Mouse (Mus musculus) kidney, embryonic 14.5 days (tissue): ENCODE results near the gene Abhd15. TPM values are rescaled to one million over a fixed set of nuclear protein-coding genes. Genes with fewer than 3 reads are reported as not detected.
"Not testable (repeated sequence)": the region's sequence is repeated elsewhere in the genome, so short reads cannot be mapped to it uniquely, and the experiment has no call there.

Experiments used
- ATAC-seq: fragments of 200-750 bp; cut with Nextera tagmentation; 2 replicates; pipeline ENCODE4 v1.8.0; 2017; ENCODE audit warnings: moderate number of reproducible peaks, mild to moderate bottlenecking, moderate TSS enrichment, moderate library complexity; ENCODE audit not compliant: low FRiP score, low TSS enrichment
- H3K27ac ChIP-seq: fragments of 300-500 bp; sonication (generic); 2 replicates; pipeline ENCODE4 v1.5.1; 2014; ENCODE audit warnings: low read depth, mild to moderate bottlenecking, low read length, moderate library complexity, mixed read lengths
- H3K27me3 ChIP-seq: fragments of 300-500 bp; sonication (generic); 2 replicates; pipeline ENCODE4 v1.6.1; 2014; ENCODE audit warnings: mild to moderate bottlenecking, low read length; ENCODE audit not compliant: control insufficient read depth, insufficient read depth
- H3K36me3 ChIP-seq: fragments of 300-500 bp; sonication (generic); 2 replicates; pipeline ENCODE4 v1.6.1; 2014; ENCODE audit warnings: low read length, mixed read lengths; ENCODE audit not compliant: control insufficient read depth, insufficient read depth
- H3K4me1 ChIP-seq: fragments of 300-500 bp; sonication (generic); 2 replicates; pipeline ENCODE4 v1.6.1; 2014; ENCODE audit warnings: low read length, mixed read lengths; ENCODE audit not compliant: control insufficient read depth, insufficient read depth
- H3K4me2 ChIP-seq: fragments of 300-500 bp; sonication (generic); replicated peaks from 2 replicates; pipeline ENCODE4 v1.6.1; 2014; ENCODE audit warnings: low read depth, mild to moderate bottlenecking, low read length
- H3K4me3 ChIP-seq: fragments of 300-500 bp; sonication (generic); 2 replicates; pipeline ENCODE4 v1.5.1; 2014; ENCODE audit warnings: mild to moderate bottlenecking, low read length
- H3K9ac ChIP-seq: fragments of 300-500 bp; sonication (generic); 2 replicates; pipeline ENCODE4 v1.6.1; 2014; ENCODE audit warnings: low read depth, mild to moderate bottlenecking, low read length, moderate library complexity
- H3K9me3 ChIP-seq: fragments of 300-500 bp; sonication (generic); 2 replicates; pipeline ENCODE4 v1.6.1; 2016; ENCODE audit warnings: low read length; ENCODE audit not compliant: control insufficient read depth
- WGBS: fragments of 180-500 bp; shearing (Covaris S2); extraction: QIAGEN DNeasy Blood & Tissue Kit; methylation state at CpG from one replicate; pipeline ENCODE4 v1.1.7; 2014; 5-methylcytosine and 5-hydroxymethylcytosine counted together
- polyA plus RNA-seq: library from polyadenylated mRNA; unstranded; fragments of >200 nt; fragmentation: Nextera tagmentation; extraction: Ambion mirVana; gene quantifications from 2 replicates; pipeline ENCODE4 v1.2.1, GENCODE M21; 2014

Gene Abhd15
- polyA plus RNA-seq, 1 experiment from 2014 or later = 2.6 TPM

DNA sequence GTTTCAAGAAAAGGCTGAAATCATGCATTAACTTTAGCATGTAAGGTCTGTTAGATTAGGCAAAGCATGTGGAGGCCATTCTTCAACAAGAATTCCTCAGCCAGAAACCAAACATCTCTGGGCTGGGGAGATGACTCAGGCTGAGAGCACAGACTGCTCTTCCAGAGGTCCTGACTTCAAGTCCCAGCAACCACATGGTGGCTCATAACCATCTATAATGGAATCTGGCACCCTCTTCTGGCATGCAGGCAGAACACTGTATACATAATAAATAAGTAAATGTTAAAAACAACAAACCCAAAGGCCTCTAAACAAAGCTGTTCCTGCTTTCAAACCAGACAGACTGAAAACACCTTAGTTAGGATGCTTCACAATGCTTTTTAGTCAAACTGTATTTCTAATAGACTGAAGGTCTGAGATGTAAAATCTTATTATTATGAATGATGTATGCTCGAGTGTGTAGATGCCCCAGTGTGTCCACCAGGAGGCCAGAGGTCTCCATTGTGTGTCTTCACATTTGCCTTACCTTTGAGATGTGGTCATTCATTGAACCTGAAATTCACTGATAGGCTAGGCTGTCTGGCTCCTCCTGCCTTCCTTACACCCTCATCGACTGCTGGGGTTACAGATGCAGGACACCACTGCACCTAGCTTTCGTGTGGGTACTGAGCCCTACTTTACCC lies 11.0 kb downstream of the Abhd15 start:
- H3K4me3 ChIP-seq = no peak overlapping the region
- H3K9ac ChIP-seq = no peak overlapping the region
- no peak for ATAC-seq
- H3K36me3 ChIP-seq = no peaks in the 10 kb centered on the region
- H3K27ac ChIP-seq = no peak overlapping the region
- WGBS = 75% methylated on average over 3 of the region's 3 CpGs
- H3K9me3 ChIP-seq = no peaks in the 10 kb centered on the region
- no peaks in the 10 kb centered on the region for H3K27me3 ChIP-seq
- H3K4me1 ChIP-seq = no peaks in the 10 kb centered on the region
- H3K4me2 ChIP-seq = no peak overlapping the region

GRCm38 (mm10) chr11:77528420-77528819 lies 13.5 kb downstream of the Abhd15 start:
- WGBS = 87% methylated on average over 3 of the region's 3 CpGs
- not testable (repeated sequence) for H3K36me3 ChIP-seq, H3K27ac ChIP-seq, H3K9me3 ChIP-seq, H3K9ac ChIP-seq, H3K4me1 ChIP-seq, H3K27me3 ChIP-seq, ATAC-seq, H3K4me3 ChIP-seq, H3K4me2 ChIP-seq

GRCm38 (mm10) chr11:77529644-77530043 lies 14.7 kb downstream of the Abhd15 start:
- Histone ChIP-seq H3K36me3 (peaks cover 3% of the 10 kb centered on the region; the same call in 1 of the 2 replicates), H3K9me3 (no peaks in the 10 kb centered on the region), H3K9ac (no peak overlapping the region), H3K27ac (no peak overlapping the region), H3K4me1 (no peaks in the 10 kb centered on the region), H3K27me3 (no peaks in the 10 kb centered on the region), H3K4me2 (no peak overlapping the region), H3K4me3 (no peak overlapping the region)
- no peak for ATAC-seq
- 88% methylated on average over 3 of the region's 3 CpGs for WGBS

DNA sequence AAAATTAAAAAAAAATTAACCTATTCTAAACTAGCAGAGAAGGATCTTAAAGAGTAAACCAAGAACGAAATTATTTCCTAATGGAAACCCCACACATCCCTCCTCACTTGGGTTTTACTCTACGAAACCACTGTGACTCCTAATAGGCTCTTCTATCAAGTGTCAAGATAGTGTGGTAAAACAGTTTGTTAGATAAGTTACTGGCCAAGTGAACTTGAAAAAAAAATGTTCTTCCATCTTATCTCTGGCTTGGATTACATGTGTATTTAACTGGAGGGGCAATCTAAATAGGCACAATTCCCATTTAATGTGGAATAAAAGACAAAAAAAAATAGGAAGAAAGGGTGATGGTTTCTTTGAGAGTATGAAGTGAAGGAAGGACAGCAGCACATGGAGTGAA lies 15.9 kb downstream of the Abhd15 start:
- no peak for ATAC-seq
- Histone ChIP-seq H3K4me1 (no peaks in the 10 kb centered on the region), H3K4me2 (no peak overlapping the region), H3K9me3 (no peaks in the 10 kb centered on the region), H3K27ac (no peak overlapping the region), H3K36me3 (peaks cover 11% of the 10 kb centered on the region; the same call in 1 of the 2 replicates), H3K9ac (no peak overlapping the region), H3K4me3 (no peak overlapping the region), H3K27me3 (no peaks in the 10 kb centered on the region)
- WGBS = 92% methylated on average over 2 of the region's 2 CpGs

DNA sequence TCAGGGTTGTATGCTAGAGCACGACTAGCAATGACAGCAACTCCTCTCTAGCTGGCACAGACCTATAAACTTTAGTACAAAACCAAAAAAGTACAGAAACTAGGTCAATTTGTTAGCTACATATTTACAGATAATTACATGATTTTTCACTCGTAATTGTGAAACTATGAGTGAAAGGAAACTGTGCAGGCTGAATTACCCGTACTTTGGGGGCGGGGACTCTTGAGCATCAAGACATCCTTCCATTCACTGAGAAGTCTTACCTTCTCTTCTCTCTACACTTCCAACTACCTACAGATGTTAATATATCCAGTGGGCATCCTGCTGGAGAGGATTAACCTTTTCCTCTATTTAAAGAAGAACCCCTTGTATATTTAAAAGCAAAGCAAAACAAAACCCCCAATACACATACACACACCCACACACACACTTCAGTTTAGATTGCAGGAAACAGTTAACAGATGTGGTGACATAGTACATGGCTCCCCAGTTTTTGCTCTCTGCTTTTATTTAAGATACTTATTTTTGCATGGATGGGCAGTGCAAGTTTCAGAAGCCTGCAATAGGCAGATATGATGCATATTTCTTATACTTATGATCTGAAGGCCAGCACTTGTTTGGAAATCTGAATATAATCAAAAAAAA lies 17.4 kb downstream of the Abhd15 start:
- no peaks in the 10 kb centered on the region for H3K4me1 ChIP-seq
- 85% methylated on average over 4 of the region's 4 CpGs for WGBS
- H3K36me3 ChIP-seq = peaks cover 26% of the 10 kb centered on the region
- no peak overlapping the region for H3K9ac ChIP-seq
- no peak for ATAC-seq
- H3K27me3 ChIP-seq = no peaks in the 10 kb centered on the region
- no peaks in the 10 kb centered on the region for H3K9me3 ChIP-seq
- H3K4me2 ChIP-seq = no peak overlapping the region
- no peak overlapping the region for H3K4me3 ChIP-seq
- no peak overlapping the region for H3K27ac ChIP-seq

GRCm38 (mm10) chr11:77545261-77545660 lies 30.3 kb downstream of the Abhd15 start:
- no peak for ATAC-seq
- Histone ChIP-seq H3K27ac (no peak overlapping the region), H3K4me3 (no peak overlapping the region), H3K4me1 (no peaks in the 10 kb centered on the region), H3K4me2 (no peak overlapping the region), H3K27me3 (no peaks in the 10 kb centered on the region), H3K36me3 (peaks cover 71% of the 10 kb centered on the region), H3K9me3 (no peaks in the 10 kb centered on the region), H3K9ac (no peak overlapping the region)
- 93% methylated on average over 7 of the region's 7 CpGs for WGBS

GRCm38 (mm10) chr11:77585201-77585600 lies 70.3 kb downstream of the Abhd15 start:
- Histone ChIP-seq H3K4me3 (no peak overlapping the region), H3K9me3 (no peaks in the 10 kb centered on the region), H3K36me3 (peaks cover 35% of the 10 kb centered on the region), H3K4me2 (no peak overlapping the region), H3K27me3 (no peaks in the 10 kb centered on the region), H3K9ac (no peak overlapping the region), H3K4me1 (no peaks in the 10 kb centered on the region), H3K27ac (no peak overlapping the region)
- 92% methylated on average over 3 of the region's 3 CpGs for WGBS
- ATAC-seq = no peak

Other genes starting within 250 kb of the Abhd15 start
- 0.39 and 0.54 TPM in 2 replicates for gene Coro6, start 52.7 kb upstream of the Abhd15 start, polyA plus RNA-seq
- gene Ankrd13b, start 25.4 kb upstream of the Abhd15 start, polyA plus RNA-seq = 6.8 and 8.6 TPM in 2 replicates
- gene Git1, start 21.6 kb upstream of the Abhd15 start, polyA plus RNA-seq = 18.1 and 19.3 TPM in 2 replicates
- 36.9 and 37.4 TPM in 2 replicates for gene Trp53i13, start 859 bp downstream of the Abhd15 start, polyA plus RNA-seq
- gene Gm10392, start 4.1 kb downstream of the Abhd15 start, polyA plus RNA-seq = not detected in 2 replicates
- 21.4 and 23.7 TPM in 2 replicates for gene Taok1, start 92.7 kb downstream of the Abhd15 start, polyA plus RNA-seq
- 9.2 and 9.7 TPM in 2 replicates for gene Nufip2, start 171.0 kb downstream of the Abhd15 start, polyA plus RNA-seq
- not detected in 2 replicates for gene Cryba1, start 210.2 kb downstream of the Abhd15 start, polyA plus RNA-seq
- 19.1 and 21.1 TPM in 2 replicates for gene Myo18a, start 248.1 kb downstream of the Abhd15 start, polyA plus RNA-seq